Comparison of ENCODE assay signal across 10 mouse cellular contexts in genomic region chr9:69133696-69134095, GRCm38 (mm10).
A peak's percentile ranks its signal among the peaks of the same experiment; 100 is the strongest.
DNase-seq lines count a peak whose midpoint lies in the region.
"Had no signal": no experiment of that assay in that cellular context is flagged by ENCODE, and none has a peak within 500 bp of the region (broad histone marks: within the 10 kb centered on the region; RNA-seq: fewer than 3 reads in every experiment).

No protein-coding gene starts in this region.

- peak; percentile 58 to 61 for DNase-seq in heart, adult 18-20 months
- DNase-seq in heart, embryonic 10.5 days (ENCODE audit: low spot score): no peak
- DNase-seq in adrenal gland, postnatal 14 days: peak; percentile 58
- peak; percentile 26 for DNase-seq in gastrocnemius, postnatal 10 days
- peak; percentile 28 to 43 for DNase-seq in lung, adult 18-20 months
- DNase-seq in natural killer cell, adult 2 months (ENCODE audit: low spot score in 2 of 2): no peak
- DNase-seq in right cerebral cortex, adult 18-20 months: no peak
- DNase-seq in urinary bladder, postnatal 4 days (ENCODE audit: low spot score in 2 of 2): no peak
- DNase-seq: retina, postnatal 1 day had no signal

- no peaks in the 10 kb centered on the region for H3K9me3 ChIP-seq in heart, embryonic 10.5 days

- H3K36me3 ChIP-seq in heart, embryonic 10.5 days: no peaks in the 10 kb centered on the region

- H3K27ac ChIP-seq in heart, embryonic 10.5 days: no peak overlapping the region
- H3K27ac ChIP-seq: liver, embryonic 14.5 days had no signal

- no peak overlapping the region for H3K4me3 ChIP-seq in heart, embryonic 10.5 days

- peaks cover 15% of the 10 kb centered on the region for H3K4me1 ChIP-seq in heart, embryonic 10.5 days

- WGBS in heart, embryonic 10.5 days: 37% methylated on average over 7 of the region's 7 CpGs

- H3K27me3 ChIP-seq in heart, embryonic 10.5 days (ENCODE audit: insufficient read depth, poor library complexity, severe bottlenecking): peaks cover 74% of the 10 kb centered on the region

Comparison
In these comparisons a context has a peak if more than half of its experiments do, and no peak if none do; other contexts are left out.
1. DNase-seq: peak in heart, adult 18-20 months (2 of 2), adrenal gland, postnatal 14 days (single experiment), gastrocnemius, postnatal 10 days (single experiment) and lung, adult 18-20 months (2 of 2); none in heart, embryonic 10.5 days (single experiment), natural killer cell, adult 2 months (0 of 2), right cerebral cortex, adult 18-20 months (single experiment) and urinary bladder, postnatal 4 days (0 of 2).